Mouse (Mus musculus): ENCODE data around the gene Nelfcd.

DNA sequence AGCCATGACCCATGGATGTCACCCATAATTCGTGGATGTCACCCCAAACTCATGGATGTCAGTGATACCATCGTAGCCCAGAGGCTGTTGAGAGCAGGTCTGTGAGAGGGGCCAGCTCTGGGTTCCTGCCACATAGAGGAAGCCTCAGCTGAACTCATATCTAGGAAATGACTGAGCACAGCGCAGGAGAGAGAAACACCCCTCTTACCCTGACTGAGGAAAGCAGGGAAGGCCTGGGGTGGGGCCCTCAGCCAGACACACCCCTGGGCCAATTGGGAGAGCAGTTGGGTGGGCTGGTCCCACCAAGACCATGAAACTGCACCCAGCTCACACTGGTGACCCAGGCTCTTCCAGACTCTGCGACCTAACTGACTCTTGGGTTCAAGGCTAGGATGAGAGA, 34.7 kb downstream of the Nelfcd start, which contains the start of gene Tubb1:
- no peak for TF ChIP-seq CTCF (IDR thresholded peaks at IDR 0.05; ENCODE audit: control insufficient read depth, insufficient read depth, low read length)
- no peak for TF ChIP-seq POLR2A (IDR thresholded peaks at IDR 0.05; ENCODE audit: borderline replicate concordance, control insufficient read depth, low read depth, low read length)

Measured in bone marrow, adult 2 months (tissue).